Mouse (Mus musculus) liver, embryonic 15.5 days (tissue): ENCODE data around the gene Sh2d3c. TPM values are rescaled to one million over a fixed set of nuclear protein-coding genes. Genes with fewer than 3 reads are reported as not detected.
A peak's percentile ranks its signal among the peaks of the same experiment; 100 is the strongest.

Source experiments
- ATAC-seq: fragments of 200-750 bp; cut with Nextera tagmentation; 2 replicates; pipeline ENCODE4 v1.8.0; 2017; ENCODE audit warnings: moderate number of reproducible peaks, mild to moderate bottlenecking, moderate library complexity; ENCODE audit not compliant: insufficient read depth
- H3K27ac ChIP-seq: fragments of 300-500 bp; sonication (generic); replicated peaks from 2 replicates; pipeline ENCODE4 v1.5.1; 2015; ENCODE audit warnings: mild to moderate bottlenecking, inconsistent platforms
- H3K27me3 ChIP-seq: fragments of 300-500 bp; sonication (generic); 2 replicates; pipeline ENCODE4 v1.6.1; 2015; ENCODE audit warnings: mild to moderate bottlenecking, inconsistent platforms
- H3K36me3 ChIP-seq: fragments of 300-500 bp; sonication (generic); replicated peaks from 2 replicates; pipeline ENCODE4 v1.6.1; 2015; ENCODE audit warnings: moderate library complexity, mild to moderate bottlenecking, inconsistent platforms
- H3K4me1 ChIP-seq: fragments of 300-500 bp; sonication (generic); replicated peaks from 2 replicates; pipeline ENCODE4 v1.6.1; 2015; ENCODE audit warnings: inconsistent platforms
- H3K4me2 ChIP-seq: fragments of 300-500 bp; sonication (generic); 2 replicates; pipeline ENCODE4 v1.6.1; 2015; ENCODE audit warnings: moderate library complexity, mild to moderate bottlenecking, inconsistent platforms
- H3K4me3 ChIP-seq: fragments of 300-500 bp; sonication (generic); replicated peaks from 2 replicates; pipeline ENCODE4 v1.5.1; 2015; ENCODE audit warnings: mild to moderate bottlenecking, inconsistent platforms
- H3K9ac ChIP-seq: fragments of 300-500 bp; sonication (generic); 2 replicates; pipeline ENCODE4 v1.6.1; 2015; ENCODE audit warnings: moderate library complexity, mild to moderate bottlenecking, inconsistent platforms
- H3K9me3 ChIP-seq: fragments of 300-500 bp; sonication (generic); replicated peaks from 2 replicates; pipeline ENCODE4 v1.6.1; 2016; ENCODE audit warnings: inconsistent platforms
- WGBS: fragments of 180-500 bp; shearing (Covaris S2); methylation state at CpG from one replicate; pipeline ENCODE4 v1.1.7; 2015; ENCODE audit warnings: mixed read lengths; ENCODE audit not compliant: insufficient replicate concordance; 5-methylcytosine and 5-hydroxymethylcytosine counted together
- polyA plus RNA-seq: library from polyadenylated mRNA; unstranded; fragments of >200 nt; fragmentation: Nextera tagmentation; extraction: Ambion mirVana; gene quantifications from 2 replicates; pipeline ENCODE4 v1.2.1, GENCODE M21; 2015

Sh2d3c gene
- polyA plus RNA-seq, 1 experiment from 2014 or later = 7.0 TPM

DNA sequence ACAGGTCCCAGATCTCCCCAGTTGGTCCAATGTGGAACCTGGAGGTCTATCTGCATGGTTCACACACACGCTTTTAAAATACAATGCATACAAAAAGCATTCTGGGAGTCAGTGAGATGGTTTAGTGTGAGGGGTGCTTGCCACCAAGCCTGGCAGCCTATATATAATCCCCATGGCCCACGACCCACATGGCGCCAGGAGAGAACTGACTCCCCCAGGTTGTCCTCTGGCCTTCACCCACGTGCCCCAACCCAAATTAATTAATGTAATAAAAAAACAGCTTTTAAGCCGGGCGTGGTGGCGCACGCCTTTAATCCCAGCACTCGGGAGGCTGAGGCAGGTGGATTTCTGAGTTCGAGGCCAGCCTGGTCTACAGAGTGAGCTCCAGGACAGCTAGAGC, 37.2 kb upstream of the Sh2d3c start:
- WGBS = 86% methylated on average over 10 of the region's 10 CpGs
- ATAC-seq = no peak
- Histone ChIP-seq H3K9me3 (no peaks in the 10 kb centered on the region), H3K27ac (no peak overlapping the region), H3K27me3 (no peaks in the 10 kb centered on the region), H3K4me3 (no peak overlapping the region), H3K4me2 (no peak overlapping the region), H3K36me3 (peaks cover 68% of the 10 kb centered on the region), H3K9ac (no peak overlapping the region), H3K4me1 (peaks cover 9% of the 10 kb centered on the region; the same call in 1 of the 2 replicates)

GRCm38 (mm10) chr2:32684681-32685428, 36.0 kb upstream of the Sh2d3c start:
- no peak for ATAC-seq
- Histone ChIP-seq H3K9me3 (no peaks in the 10 kb centered on the region), H3K27ac (no peak overlapping the region), H3K27me3 (no peaks in the 10 kb centered on the region), H3K4me3 (no peak overlapping the region), H3K4me1 (peaks cover 17% of the 10 kb centered on the region), H3K36me3 (peaks cover 68% of the 10 kb centered on the region), H3K4me2 (no peak overlapping the region), H3K9ac (no peak overlapping the region)
- WGBS = 73% methylated on average over 15 of the region's 15 CpGs

GRCm38 (mm10) chr2:32685807-32686206, 35.0 kb upstream of the Sh2d3c start:
- Histone ChIP-seq H3K9ac (no peak overlapping the region), H3K4me1 (peaks cover 18% of the 10 kb centered on the region), H3K4me2 (no peak overlapping the region), H3K27me3 (no peaks in the 10 kb centered on the region), H3K36me3 (peaks cover 68% of the 10 kb centered on the region), H3K27ac (no peak overlapping the region), H3K9me3 (no peaks in the 10 kb centered on the region), H3K4me3 (no peak overlapping the region)
- WGBS = 76% methylated on average over 3 of the region's 3 CpGs
- ATAC-seq = no peak

- no peak overlapping the region for H3K4me3 ChIP-seq
- H3K9ac ChIP-seq = no peak overlapping the region
- no peak for ATAC-seq
- H3K4me1 ChIP-seq = peaks cover 26% of the 10 kb centered on the region
- H3K27ac ChIP-seq = no peak overlapping the region
- no peak overlapping the region for H3K4me2 ChIP-seq
- H3K9me3 ChIP-seq = no peaks in the 10 kb centered on the region
- no peaks in the 10 kb centered on the region for H3K27me3 ChIP-seq
- H3K36me3 ChIP-seq = peaks cover 67% of the 10 kb centered on the region
- WGBS = 82% methylated on average over 6 of the region's 6 CpGs
These were observed 34.2 kb upstream of the Sh2d3c start for GRCm38 (mm10) chr2:32686640-32687039.

DNA sequence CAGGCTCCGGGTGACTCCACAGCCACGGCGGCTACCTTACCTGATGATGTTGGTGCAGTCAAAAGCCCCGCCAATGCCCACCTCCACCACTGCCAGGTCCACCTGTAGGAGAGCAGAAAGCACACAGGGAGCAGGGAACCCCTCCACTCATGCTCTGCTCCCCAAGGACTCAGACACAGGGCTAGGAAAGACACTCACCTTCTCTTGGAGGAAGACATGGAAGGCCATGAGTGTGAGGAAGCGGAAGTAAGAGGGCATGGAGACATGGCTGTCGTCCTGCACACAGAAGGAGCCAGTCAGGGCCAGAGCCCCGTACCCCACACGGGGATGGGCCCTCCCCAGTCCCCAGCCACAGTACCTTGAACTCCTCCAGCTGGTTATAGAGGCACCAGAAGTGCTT, 33.3 kb upstream of the Sh2d3c start:
- Histone ChIP-seq H3K4me3 (no peak overlapping the region), H3K9ac (no peak overlapping the region), H3K9me3 (no peaks in the 10 kb centered on the region), H3K27ac (no peak overlapping the region), H3K4me2 (no peak overlapping the region), H3K27me3 (no peaks in the 10 kb centered on the region), H3K4me1 (peaks cover 31% of the 10 kb centered on the region), H3K36me3 (peaks cover 58% of the 10 kb centered on the region)
- WGBS = 75% methylated on average over 8 of the region's 8 CpGs
- ATAC-seq = no peak

- ATAC-seq = no peak
These were observed 31.4 kb upstream of the Sh2d3c start for GRCm38 (mm10) chr2:32689420-32689819.

DNA sequence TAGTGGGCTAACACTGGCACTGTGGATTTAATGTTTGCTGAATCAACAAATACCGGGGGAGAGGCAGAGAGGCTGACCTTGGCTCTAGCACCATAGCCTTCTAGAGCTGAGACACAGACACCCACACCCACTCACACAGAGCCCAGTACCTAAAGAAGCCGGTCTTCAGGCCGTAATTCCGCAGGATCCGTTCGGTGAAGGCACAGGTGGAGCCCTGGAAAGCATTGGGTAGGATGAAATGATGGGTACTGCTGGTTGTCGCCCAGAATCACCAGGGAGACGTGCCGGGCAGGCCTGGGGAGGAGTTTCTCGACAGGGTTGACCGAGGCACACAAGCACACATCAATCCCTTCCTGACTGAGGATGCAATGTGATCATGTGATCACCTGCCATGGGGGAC, 29.8 kb upstream of the Sh2d3c start:
- 67% methylated on average over 11 of the region's 11 CpGs for WGBS
- H3K27ac ChIP-seq = no peak overlapping the region
- H3K4me3 ChIP-seq = no peak overlapping the region
- no peaks in the 10 kb centered on the region for H3K9me3 ChIP-seq
- peak overlapping the region; percentile 18; the same call in 1 of the 2 replicates for H3K4me2 ChIP-seq
- no peaks in the 10 kb centered on the region for H3K27me3 ChIP-seq
- H3K4me1 ChIP-seq = peaks cover 57% of the 10 kb centered on the region
- peaks cover 25% of the 10 kb centered on the region for H3K36me3 ChIP-seq
- no peak overlapping the region; the same call in 1 of the 2 replicates for H3K9ac ChIP-seq
- no peak for ATAC-seq

More at GRCm38 (mm10) chr2:32689420-32689819, 31.4 kb upstream of the Sh2d3c start:
- peaks cover 41% of the 10 kb centered on the region for H3K36me3 ChIP-seq
- 22% methylated on average over 5 of the region's 5 CpGs for WGBS
- no peaks in the 10 kb centered on the region for H3K27me3 ChIP-seq
- peaks cover 49% of the 10 kb centered on the region for H3K4me1 ChIP-seq
- no peak overlapping the region for H3K9ac ChIP-seq
- H3K4me2 ChIP-seq = no peak overlapping the region
- no peak overlapping the region for H3K4me3 ChIP-seq
- H3K27ac ChIP-seq = no peak overlapping the region
- no peaks in the 10 kb centered on the region for H3K9me3 ChIP-seq

DNA sequence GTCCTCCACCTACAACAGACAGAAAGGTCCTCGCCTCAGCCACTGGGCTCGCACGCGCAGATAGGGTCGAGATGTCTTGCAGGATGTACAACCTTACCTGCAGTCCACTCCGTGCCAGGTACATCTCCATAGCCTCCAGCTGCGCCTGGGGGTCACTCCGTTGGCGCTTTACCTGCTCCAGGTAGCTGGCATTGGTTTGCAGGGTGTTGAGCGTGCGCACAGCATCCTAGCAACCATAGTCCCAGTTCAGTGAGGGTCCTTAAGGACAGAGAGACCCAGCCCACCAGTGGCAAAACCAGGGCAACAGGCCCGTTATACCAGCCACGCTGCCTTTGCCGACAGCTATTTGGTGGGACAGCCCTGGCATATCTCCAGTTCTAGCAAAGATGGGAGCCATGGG, 28.4 kb upstream of the Sh2d3c start:
- H3K27me3 ChIP-seq = no peaks in the 10 kb centered on the region
- peaks cover 53% of the 10 kb centered on the region for H3K4me1 ChIP-seq
- H3K36me3 ChIP-seq = peaks cover 11% of the 10 kb centered on the region
- no peaks in the 10 kb centered on the region for H3K9me3 ChIP-seq
- H3K27ac ChIP-seq = peak overlapping the region; percentile 74; the same call in 1 of the 2 replicates
- peak overlapping the region; percentile 71 for H3K4me3 ChIP-seq
- 82% methylated on average over 14 of the region's 14 CpGs for WGBS
- peak overlapping the region; percentile 78; the same call in 1 of the 2 replicates for H3K9ac ChIP-seq
- peak overlapping the region; percentile 98 for H3K4me2 ChIP-seq
- no peak for ATAC-seq

- Histone ChIP-seq H3K27me3 (no peaks in the 10 kb centered on the region), H3K4me1 (peaks cover 53% of the 10 kb centered on the region), H3K4me3 (peak overlapping the region; percentile 71), H3K9me3 (no peaks in the 10 kb centered on the region), H3K27ac (peak overlapping the region; percentile 74), H3K4me2 (peak overlapping the region; percentile 98), H3K9ac (peak overlapping the region; percentile 78), H3K36me3 (peaks cover 3% of the 10 kb centered on the region)
- WGBS = 7% methylated on average over 7 of the region's 7 CpGs
- no peak for ATAC-seq
These were observed 27.6 kb upstream of the Sh2d3c start for GRCm38 (mm10) chr2:32693282-32693681.

GRCm38 (mm10) chr2:32693823-32694411, 26.9 kb upstream of the Sh2d3c start:
- Histone ChIP-seq H3K4me3 (peak overlapping the region; percentile 71), H3K27ac (peak overlapping the region; percentile 74), H3K36me3 (no peaks in the 10 kb centered on the region), H3K9me3 (no peaks in the 10 kb centered on the region), H3K4me2 (peak overlapping the region; percentile 98), H3K27me3 (no peaks in the 10 kb centered on the region), H3K9ac (peak overlapping the region; percentile 78), H3K4me1 (peaks cover 53% of the 10 kb centered on the region)
- peak; percentile 94 for ATAC-seq
- under 1% methylated on average over 51 of the region's 51 CpGs for WGBS

DNA sequence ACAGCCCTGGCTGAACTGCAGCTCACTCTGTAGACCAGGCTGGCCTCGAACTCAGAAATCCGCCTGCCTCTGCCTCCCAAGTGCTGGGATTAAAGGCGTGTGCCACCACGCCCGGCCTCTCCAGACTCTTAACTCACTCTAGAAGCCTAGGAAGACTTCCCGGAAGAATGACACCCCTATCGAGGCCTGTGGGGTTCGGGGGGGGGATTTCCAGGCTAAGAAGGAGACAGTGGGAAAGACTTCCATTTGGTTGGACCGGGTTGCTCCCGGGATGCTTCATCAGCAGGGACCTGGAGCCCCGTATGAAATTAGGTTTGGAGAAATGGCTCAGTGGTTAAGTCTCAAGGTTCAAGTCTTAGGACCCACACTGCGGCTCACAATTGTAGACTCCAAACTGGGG, 26.2 kb upstream of the Sh2d3c start:
- Histone ChIP-seq H3K27ac (no peak overlapping the region; the same call in 1 of the 2 replicates), H3K4me1 (peaks cover 45% of the 10 kb centered on the region), H3K9me3 (no peaks in the 10 kb centered on the region), H3K4me3 (peak overlapping the region; percentile 71), H3K27me3 (no peaks in the 10 kb centered on the region), H3K4me2 (peak overlapping the region; percentile 98), H3K36me3 (no peaks in the 10 kb centered on the region), H3K9ac (no peak overlapping the region)
- no peak for ATAC-seq
- WGBS = 78% methylated on average over 12 of the region's 12 CpGs
